Mouse (Mus musculus) heart, embryonic 14.5 days (tissue): ENCODE results near the gene Pard3b. TPM values are rescaled to one million over a fixed set of nuclear protein-coding genes. Genes with fewer than 3 reads are reported as not detected.

Source experiments
- ATAC-seq: fragments of 200-750 bp; cut with Nextera tagmentation; 2 replicates; pipeline ENCODE4 v1.8.0; 2017; ENCODE audit warnings: low read depth, moderate TSS enrichment; ENCODE audit not compliant: insufficient number of reproducible peaks, insufficient read depth, low FRiP score
- H3K27ac ChIP-seq, 2 experiments: fragments of 200-500 bp in 1 of 2; fragments of 300-500 bp in 1 of 2; sonication (generic) in 1 of 2; replicated peaks in 1 of 2; 2 replicates each; pipeline ENCODE4 v1.5.1; 2012 to 2014; ENCODE audit warnings: low read depth in 2 of 2, low read length in 2 of 2, control low read depth in 1 of 2, mild to moderate bottlenecking in 1 of 2, mixed read lengths in 1 of 2; ENCODE audit not compliant: control insufficient read depth in 1 of 2, insufficient read depth in 1 of 2
- H3K27me3 ChIP-seq: fragments of 300-500 bp; sonication (generic); 2 replicates; pipeline ENCODE4 v1.6.1; 2014; ENCODE audit warnings: mild to moderate bottlenecking, low read length, control low read depth; ENCODE audit not compliant: control insufficient read depth, insufficient read depth
- H3K36me3 ChIP-seq: fragments of 300-500 bp; sonication (generic); 2 replicates; pipeline ENCODE4 v1.6.1; 2014; ENCODE audit warnings: mild to moderate bottlenecking, control low read depth, low read length, mixed read lengths; ENCODE audit not compliant: control insufficient read depth, insufficient read depth
- H3K4me1 ChIP-seq, 2 experiments: fragments of 200-500 bp in 1 of 2; fragments of 300-500 bp in 1 of 2; sonication (generic) in 1 of 2; 2 replicates each; pipeline ENCODE4 v1.6.1; 2012 to 2014; ENCODE audit warnings: low read length in 2 of 2, control low read depth in 1 of 2, mixed read lengths in 1 of 2; ENCODE audit not compliant: control insufficient read depth in 2 of 2, insufficient read depth in 2 of 2
- H3K4me2 ChIP-seq: fragments of 300-500 bp; sonication (generic); 2 replicates; pipeline ENCODE4 v1.6.1; 2014; ENCODE audit warnings: mild to moderate bottlenecking, low read length
- H3K4me3 ChIP-seq, 2 experiments: fragments of 200-500 bp in 1 of 2; fragments of 300-500 bp in 1 of 2; sonication (generic) in 1 of 2; 2 replicates each; pipeline ENCODE4 v1.5.1; 2012 to 2014; ENCODE audit warnings: low read length in 2 of 2, mild to moderate bottlenecking in 2 of 2, control low read depth in 1 of 2, low read depth in 1 of 2, moderate library complexity in 1 of 2; ENCODE audit not compliant: control insufficient read depth in 1 of 2, insufficient read depth in 1 of 2
- H3K9ac ChIP-seq: fragments of 300-500 bp; sonication (generic); 2 replicates; pipeline ENCODE4 v1.6.1; 2014; ENCODE audit warnings: mild to moderate bottlenecking, low read length
- H3K9me3 ChIP-seq: fragments of 300-500 bp; sonication (generic); 2 replicates; pipeline ENCODE4 v1.6.1; 2016; ENCODE audit warnings: low read length, control low read depth; ENCODE audit not compliant: control insufficient read depth
- WGBS: fragments of 180-500 bp; shearing (Covaris S2); extraction: QIAGEN DNeasy Blood & Tissue Kit; methylation state at CpG from one replicate; pipeline ENCODE4 v1.1.7; 2014; 5-methylcytosine and 5-hydroxymethylcytosine counted together
- polyA plus RNA-seq: library from polyadenylated mRNA; unstranded; fragments of >200 nt; fragmentation: Nextera tagmentation; extraction: Ambion mirVana; gene quantifications from 2 replicates; pipeline ENCODE4 v1.2.1, GENCODE M21; 2014

Pard3b gene
- polyA plus RNA-seq, 1 experiment from 2014 or later: 17.1 TPM

- Histone ChIP-seq H3K9ac (no peak overlapping the region), H3K9me3 (no peaks in the 10 kb centered on the region), H3K4me2 (no peak overlapping the region), H3K4me3 (no peak overlapping the region), H3K27me3 (no peaks in the 10 kb centered on the region), H3K36me3 (no peaks in the 10 kb centered on the region), H3K27ac (no peak overlapping the region), H3K4me1 (no peaks in the 10 kb centered on the region)
- no peak for ATAC-seq
- WGBS: 83% methylated on average over 1 of the region's 1 CpGs
Measured at GRCm38 (mm10) chr1:61756771-61757170, 118.1 kb downstream of the Pard3b start.

DNA sequence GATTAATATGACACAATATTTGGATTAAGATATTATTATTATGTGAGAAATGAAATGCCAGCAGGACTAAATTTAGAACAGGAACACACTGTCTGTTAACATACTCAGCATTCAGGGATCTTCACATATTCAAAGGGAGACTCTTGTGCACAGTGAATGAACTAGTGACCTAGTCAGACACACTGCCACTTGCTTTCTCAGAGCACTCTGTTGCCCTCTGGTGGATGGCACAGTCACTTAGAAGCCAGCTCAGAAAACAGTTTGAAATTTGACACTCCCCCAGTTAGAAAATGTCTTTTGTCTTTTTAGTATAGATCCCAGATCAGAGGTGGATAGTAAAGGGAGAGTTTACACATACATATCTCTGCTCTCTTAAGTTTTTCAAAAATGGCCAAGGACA lies 132.6 kb downstream of the Pard3b start:
- H3K9ac ChIP-seq: no peak overlapping the region
- H3K4me1 ChIP-seq: 0 out of 4 replicates have a peak, but pooled peaks cover 0 to 2% of the 10 kb centered on the region in 2 experiments
- H3K27ac ChIP-seq: no peak overlapping the region
- no peaks in the 10 kb centered on the region for H3K27me3 ChIP-seq
- no peak for ATAC-seq
- no peaks in the 10 kb centered on the region for H3K9me3 ChIP-seq
- no peak overlapping the region for H3K4me3 ChIP-seq
- no peaks in the 10 kb centered on the region for H3K36me3 ChIP-seq
- no peak overlapping the region for H3K4me2 ChIP-seq

DNA sequence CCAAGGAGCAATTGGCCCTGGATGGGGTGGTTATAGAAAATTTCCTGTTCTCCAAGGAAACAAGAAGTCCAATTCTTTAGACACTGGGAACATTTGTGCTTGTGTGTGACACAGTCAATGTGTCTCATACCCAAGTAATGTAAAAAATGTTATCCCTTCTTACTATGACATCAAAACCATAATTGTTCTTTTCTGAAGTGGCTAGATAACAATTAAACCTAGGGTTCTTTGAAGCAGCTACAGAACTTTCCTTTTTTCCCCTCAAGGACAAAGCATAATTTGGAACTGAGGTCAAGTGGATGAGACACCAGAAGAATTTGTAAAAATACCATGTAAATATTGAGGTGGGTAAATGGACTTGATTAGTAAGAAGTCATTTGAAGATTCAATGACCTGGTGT lies 140.1 kb downstream of the Pard3b start:
- Histone ChIP-seq H3K4me2 (no peak overlapping the region), H3K27me3 (no peaks in the 10 kb centered on the region), H3K4me1 (no peaks in the 10 kb centered on the region), H3K4me3 (no peak overlapping the region), H3K9ac (no peak overlapping the region), H3K9me3 (no peaks in the 10 kb centered on the region), H3K36me3 (no peaks in the 10 kb centered on the region), H3K27ac (no peak overlapping the region)
- ATAC-seq: no peak

GRCm38 (mm10) chr1:61779906-61780305 lies 141.3 kb downstream of the Pard3b start:
- H3K4me2 ChIP-seq: no peak overlapping the region
- H3K36me3 ChIP-seq: no peaks in the 10 kb centered on the region
- H3K9ac ChIP-seq: no peak overlapping the region
- no peaks in the 10 kb centered on the region for H3K4me1 ChIP-seq
- no peak for ATAC-seq
- no peak overlapping the region for H3K27ac ChIP-seq
- no peak overlapping the region for H3K4me3 ChIP-seq
- H3K27me3 ChIP-seq: no peaks in the 10 kb centered on the region
- H3K9me3 ChIP-seq: no peaks in the 10 kb centered on the region
- WGBS: 60% methylated on average over 5 of the region's 5 CpGs

- ATAC-seq: no peak
- Histone ChIP-seq H3K4me2 (no peak overlapping the region), H3K27ac (no peak overlapping the region), H3K36me3 (no peaks in the 10 kb centered on the region), H3K27me3 (no peaks in the 10 kb centered on the region), H3K4me1 (no peaks in the 10 kb centered on the region), H3K9me3 (no peaks in the 10 kb centered on the region), H3K9ac (no peak overlapping the region), H3K4me3 (no peak overlapping the region)
- 82% methylated on average over 5 of the region's 5 CpGs for WGBS
Measured at GRCm38 (mm10) chr1:61796296-61796695, 157.7 kb downstream of the Pard3b start.

DNA sequence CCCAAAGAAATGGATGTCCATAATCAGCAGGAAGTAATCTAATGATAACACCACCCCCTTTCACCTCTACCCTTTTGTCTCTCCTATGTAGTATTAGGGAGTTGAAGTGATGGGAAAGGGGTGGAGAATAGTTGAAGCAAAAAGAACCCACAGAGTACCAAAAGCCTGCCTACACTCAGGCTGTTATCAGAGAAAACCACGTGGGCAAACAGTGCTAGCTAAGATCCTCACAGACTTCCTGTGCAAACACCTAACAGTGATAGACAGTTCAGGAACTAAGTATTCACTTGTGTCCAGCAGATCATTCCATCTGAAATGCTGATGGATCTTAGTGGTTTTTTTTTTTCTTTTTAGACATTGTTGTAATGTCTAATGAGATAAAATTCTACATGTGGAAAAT lies 181.6 kb downstream of the Pard3b start:
- no peaks in the 10 kb centered on the region for H3K36me3 ChIP-seq
- WGBS: 3% methylated on average over 1 of the region's 1 CpGs
- H3K9me3 ChIP-seq: no peaks in the 10 kb centered on the region
- no peak for ATAC-seq
- 0 out of 4 replicates have a peak, but pooled peaks cover 0 to 3% of the 10 kb centered on the region in 2 experiments for H3K4me1 ChIP-seq
- no peak overlapping the region for H3K4me2 ChIP-seq
- no peaks in the 10 kb centered on the region for H3K27me3 ChIP-seq
- no peak overlapping the region for H3K4me3 ChIP-seq
- H3K27ac ChIP-seq: no peak overlapping the region
- no peak overlapping the region for H3K9ac ChIP-seq

GRCm38 (mm10) chr1:61825560-61826191 lies 187.1 kb downstream of the Pard3b start:
- Histone ChIP-seq H3K27ac (no peak overlapping the region), H3K27me3 (no peaks in the 10 kb centered on the region), H3K4me1 (no peaks in the 10 kb centered on the region), H3K9ac (no peak overlapping the region), H3K4me2 (no peak overlapping the region), H3K4me3 (no peak overlapping the region), H3K36me3 (no peaks in the 10 kb centered on the region), H3K9me3 (no peaks in the 10 kb centered on the region)
- WGBS: 89% methylated on average over 3 of the region's 3 CpGs
- ATAC-seq: no peak

- Histone ChIP-seq H3K27ac (no peak overlapping the region), H3K36me3 (no peaks in the 10 kb centered on the region), H3K9me3 (no peaks in the 10 kb centered on the region), H3K4me3 (no peak overlapping the region), H3K27me3 (no peaks in the 10 kb centered on the region), H3K4me2 (no peak overlapping the region), H3K4me1 (0 out of 4 replicates have a peak, but pooled peaks cover 0 to 2% of the 10 kb centered on the region in 2 experiments), H3K9ac (no peak overlapping the region)
- 78% methylated on average over 6 of the region's 6 CpGs for WGBS
- ATAC-seq: no peak
Measured at GRCm38 (mm10) chr1:61837006-61837544, 198.5 kb downstream of the Pard3b start.
